Mouse (Mus musculus) kidney, adult 2 months (tissue): ENCODE results near the gene Prl2c3.
"Not testable (repeated sequence)": the region's sequence is repeated elsewhere in the genome, so short reads cannot be mapped to it uniquely, and the experiment has no call there.

ENCODE experiments used
- CTCF ChIP-seq: fragments of 200-500 bp; conservative IDR thresholded peaks from 2 replicates; pipeline ENCODE4 v1.5.1; 2011; ENCODE audit warnings: low read depth, mild to moderate bottlenecking, control low read depth, low read length, moderate library complexity, mixed read lengths; ENCODE audit not compliant: insufficient read depth, insufficient read length
- POLR2A ChIP-seq: fragments of 200-500 bp; IDR thresholded peaks from one replicate; pipeline ENCODE4 v1.6.1; 2011; ENCODE audit warnings: low read depth, low read length, control low read depth

DNA sequence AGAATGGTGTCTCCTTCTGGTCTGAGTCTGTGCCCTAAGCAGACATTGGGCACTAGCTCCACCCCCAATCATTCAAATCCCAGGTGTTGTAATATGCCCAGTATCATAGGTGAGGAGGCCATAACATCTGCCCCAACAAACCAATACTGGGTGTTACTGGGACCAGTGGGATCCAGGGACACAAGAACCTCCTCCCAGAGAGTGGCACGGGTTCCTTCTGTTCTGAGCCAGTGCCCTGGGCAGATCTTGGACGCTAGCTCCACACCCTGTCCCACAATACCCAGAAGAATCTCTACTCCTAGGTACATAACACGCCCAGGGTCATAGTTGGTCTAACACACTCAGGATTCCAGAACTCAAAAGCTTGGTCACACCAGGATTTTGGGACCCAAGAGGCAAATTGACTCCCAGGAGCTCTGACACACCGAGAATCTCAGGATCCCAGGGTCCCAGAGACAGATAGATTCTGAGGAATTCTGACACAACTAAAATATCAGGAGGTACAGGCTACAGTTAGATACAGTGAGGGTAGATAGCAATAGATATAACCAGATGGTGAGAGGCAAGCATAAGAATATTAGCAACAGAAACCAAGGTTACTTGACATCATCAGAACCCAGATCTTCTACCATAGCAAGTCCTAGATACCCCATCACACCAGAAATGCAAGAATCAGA is 24.8 kb upstream of the Prl2c3 start:
- not testable (repeated sequence) for TF ChIP-seq CTCF, POLR2A
